Mouse (Mus musculus) inflammation-experienced regulatory T-cells (primary cell): Measurements from ENCODE around the gene Olfr1141. TPM values are rescaled to one million over a fixed set of nuclear protein-coding genes. Genes with fewer than 3 reads are reported as not detected.

Source experiments
- polyA plus RNA-seq, 2 experiments: library from polyadenylated mRNA; unstranded; fragments of 100-300 nt; shearing (Covaris generic); gene quantifications; one replicate each; pipeline ENCODE4 v1.2.1; 2017

Olfr1141 gene
- not detected for polyA plus RNA-seq

DNA sequence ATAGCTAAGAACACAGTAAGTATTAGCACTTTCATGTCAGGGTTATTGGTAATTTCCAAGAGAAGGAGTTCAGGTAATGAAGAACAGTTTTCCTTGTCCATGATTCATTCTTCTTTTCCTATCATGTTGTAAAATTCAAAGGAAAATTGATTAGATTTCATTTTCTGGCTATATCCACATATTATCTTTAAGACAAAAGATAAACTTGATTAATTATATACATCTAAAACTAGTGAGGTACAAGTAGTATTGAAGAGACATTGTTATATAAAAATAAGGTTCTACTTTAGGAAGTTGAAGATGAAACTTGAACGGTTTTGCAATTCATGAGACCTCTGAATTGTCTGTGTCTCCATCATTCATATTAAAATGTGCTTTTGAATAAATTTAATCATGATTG, at the start of gene Olfr1141:
Olfr1141 (minus strand) TSS at position 101 of the 400 bp plus-strand sequence.

DNA sequence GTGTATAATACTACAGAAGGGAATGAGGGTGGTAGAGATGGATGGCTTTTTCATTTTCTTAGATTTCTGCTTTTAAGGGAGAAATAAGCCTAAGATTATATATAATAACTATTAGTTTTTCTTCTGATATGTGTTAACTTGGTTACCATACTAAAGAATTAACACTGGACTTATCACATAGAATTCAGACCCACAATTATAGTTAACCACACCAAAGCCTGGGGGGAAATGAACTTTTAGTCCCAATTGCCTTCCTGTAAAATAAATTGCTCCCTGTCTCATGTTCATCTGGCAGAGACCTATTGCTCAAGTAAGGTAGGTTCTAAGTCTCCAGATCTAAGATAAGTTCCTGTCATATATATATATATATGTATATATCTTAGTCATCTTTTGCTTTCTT, 46.5 kb upstream of the Olfr1141 start, which contains the start of gene Olfr1143:
Olfr1143 (plus strand) TSS at position 301 of the 400 bp plus-strand sequence.

DNA sequence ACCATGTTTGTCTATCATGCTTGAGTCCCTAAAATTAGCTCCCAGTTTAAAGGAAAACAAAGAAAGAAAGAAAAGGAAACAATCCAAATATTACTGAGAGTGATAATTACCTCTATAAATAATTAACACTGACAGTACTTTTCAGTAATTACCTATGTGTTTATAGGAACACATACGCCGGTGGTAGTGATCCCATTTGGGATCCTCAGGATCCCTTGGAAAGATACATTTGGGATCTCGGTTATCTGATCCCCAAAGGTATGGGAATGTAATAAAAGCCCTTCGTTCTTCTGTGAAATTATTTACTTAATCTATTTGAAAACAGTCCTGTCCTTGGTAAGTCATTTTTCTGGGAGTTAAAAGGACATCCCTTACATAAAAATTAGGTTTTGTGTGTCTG, 25.4 kb upstream of the Olfr1141 start, which contains the start of gene Olfr152:
Olfr152 (plus strand) TSS at position 301 of the 400 bp plus-strand sequence.

DNA sequence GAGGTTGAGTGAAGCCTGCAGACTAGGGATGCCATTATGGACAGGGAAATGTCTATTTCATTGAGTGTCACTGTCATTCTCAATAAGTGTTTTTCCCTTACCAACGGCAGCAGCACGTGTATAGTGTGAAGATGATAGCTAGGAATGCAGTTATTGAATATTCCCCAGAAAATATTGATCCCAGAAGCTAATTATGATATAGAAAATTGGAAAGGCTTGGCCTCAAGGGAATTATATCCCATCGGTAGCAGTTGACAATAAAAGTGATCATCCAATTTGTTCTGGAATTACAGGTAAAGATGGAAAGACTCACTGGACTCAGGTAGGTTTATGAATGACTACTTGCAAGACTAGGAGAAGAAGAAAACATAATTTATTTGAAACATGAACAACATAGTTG, 10.3 kb downstream of the Olfr1141 start, which contains the start of gene Olfr1140:
Olfr1140 (plus strand) TSS at position 301 of the 400 bp plus-strand sequence.

DNA sequence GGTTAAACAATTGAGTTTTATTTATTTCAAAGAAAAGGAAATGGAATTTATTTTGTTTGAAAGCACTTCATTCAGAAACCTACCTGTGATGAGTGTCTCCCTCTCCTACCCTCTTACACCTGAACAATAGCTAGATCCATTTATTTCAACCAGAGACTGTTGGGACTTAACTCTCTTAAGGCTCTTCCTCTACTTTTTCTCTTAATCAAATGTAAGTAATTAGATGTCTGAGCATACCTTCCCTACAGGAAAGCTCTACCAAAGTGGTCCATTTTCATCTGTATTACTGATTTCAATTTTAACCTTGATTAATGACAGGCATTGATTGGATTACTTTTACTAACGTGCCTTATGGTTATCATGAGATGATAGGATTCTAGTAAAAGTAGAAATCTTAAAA, 13.9 kb downstream of the Olfr1141 start, which contains the start of gene Olfr1138:
Olfr1138 (minus strand) TSS at position 101 of the 400 bp plus-strand sequence.

DNA sequence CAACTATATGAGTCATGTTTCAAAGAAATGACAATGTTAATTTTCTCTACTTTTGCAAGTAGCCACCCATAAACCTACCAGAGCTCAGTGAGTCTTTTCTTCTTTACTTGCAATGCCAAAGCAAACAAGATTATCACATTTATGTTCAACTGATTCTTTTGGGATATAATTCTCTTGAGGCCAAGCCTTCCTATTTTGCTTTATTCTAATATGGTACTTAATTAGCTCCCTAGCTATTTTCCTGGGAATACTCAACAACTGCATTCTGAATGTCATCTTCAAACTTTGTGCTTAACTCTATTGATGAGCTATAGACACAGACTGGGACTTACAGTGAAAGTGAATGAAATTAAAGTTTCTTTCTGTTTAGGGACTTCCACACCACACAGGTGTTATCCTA, 40.7 kb downstream of the Olfr1141 start, which contains the start of gene Olfr1137:
Olfr1137 (minus strand) TSS at position 101 of the 400 bp plus-strand sequence.

Other genes starting within 250 kb of the Olfr1141 start
- gene Pramel6, start 247.4 kb downstream of the Olfr1141 start, polyA plus RNA-seq = under 1 TPM in 1 of 2 experiments, not detected in 1; 0.24 TPM
- gene Olfr153, start 222.2 kb downstream of the Olfr1141 start, polyA plus RNA-seq = not detected
- 1 to 10 TPM in 1 of 2 experiments, not detected in 1; 1.3 TPM for gene Olfr1128, start 208.4 kb downstream of the Olfr1141 start, polyA plus RNA-seq
- not detected for gene Olfr1129, start 180.1 kb downstream of the Olfr1141 start, polyA plus RNA-seq
- gene Olfr1130, start 147.8 kb downstream of the Olfr1141 start, polyA plus RNA-seq = not detected
- not detected for gene Olfr1131, start 126.9 kb downstream of the Olfr1141 start, polyA plus RNA-seq
- not detected for gene Olfr1132, start 116.5 kb downstream of the Olfr1141 start, polyA plus RNA-seq
- not detected for gene Olfr1133, start 106.6 kb downstream of the Olfr1141 start, polyA plus RNA-seq
- under 1 TPM; 0.19 to 0.22 TPM for gene Olfr1134, start 95.5 kb downstream of the Olfr1141 start, polyA plus RNA-seq
- gene Olfr1135, start 80.3 kb downstream of the Olfr1141 start, polyA plus RNA-seq = not detected
- gene Olfr1136, start 60.0 kb downstream of the Olfr1141 start, polyA plus RNA-seq = not detected
- gene Olfr1137, start 40.8 kb downstream of the Olfr1141 start, polyA plus RNA-seq = not detected
- under 1 TPM in 1 of 2 experiments, not detected in 1; 0.40 TPM for gene Olfr1138, start 14.0 kb downstream of the Olfr1141 start, polyA plus RNA-seq
- gene Olfr1140, start 10.2 kb downstream of the Olfr1141 start, polyA plus RNA-seq = not detected
- gene Olfr152, start 25.5 kb upstream of the Olfr1141 start, polyA plus RNA-seq = under 1 TPM in 1 of 2 experiments, not detected in 1; 0.13 TPM
- under 1 TPM in 1 of 2 experiments, not detected in 1; 0.71 TPM for gene Olfr1143, start 46.6 kb upstream of the Olfr1141 start, polyA plus RNA-seq
- gene Olfr1145, start 55.8 kb upstream of the Olfr1141 start, polyA plus RNA-seq = not detected
- under 1 TPM in 1 of 2 experiments, not detected in 1; 0.81 TPM for gene Olfr1148, start 76.5 kb upstream of the Olfr1141 start, polyA plus RNA-seq
- not detected for gene Olfr1150-ps1, start 90.0 kb upstream of the Olfr1141 start, polyA plus RNA-seq
- gene Olfr1151, start 101.9 kb upstream of the Olfr1141 start, polyA plus RNA-seq = under 1 TPM; 0.20 to 0.82 TPM
- under 1 TPM; 0.08 to 0.44 TPM for gene Olfr1152, start 112.5 kb upstream of the Olfr1141 start, polyA plus RNA-seq
- not detected for gene Olfr1153, start 141.0 kb upstream of the Olfr1141 start, polyA plus RNA-seq
- gene Olfr1154, start 151.2 kb upstream of the Olfr1141 start, polyA plus RNA-seq = not detected
- gene Olfr1155, start 191.1 kb upstream of the Olfr1141 start, polyA plus RNA-seq = not detected
- under 1 TPM; 0.11 to 0.26 TPM for gene Olfr1156, start 199.1 kb upstream of the Olfr1141 start, polyA plus RNA-seq
- gene Olfr1157, start 214.3 kb upstream of the Olfr1141 start, polyA plus RNA-seq = under 1 TPM in 1 of 2 experiments, not detected in 1; 0.18 TPM
- under 1 TPM in 1 of 2 experiments, not detected in 1; 0.60 TPM for gene Olfr74, start 220.7 kb upstream of the Olfr1141 start, polyA plus RNA-seq
- gene Olfr1158, start 236.1 kb upstream of the Olfr1141 start, polyA plus RNA-seq = not detected